Mouse (Mus musculus) ES-E14 (cell line): ENCODE data around the gene Sall2.

Experiments used
- HCFC1 ChIP-seq: IDR thresholded peaks from 2 replicates; pipeline ENCODE4 v1.6.1; 2012; ENCODE audit warnings: low read length, inconsistent platforms, borderline replicate concordance; ENCODE audit not compliant: insufficient read depth
- MAFK ChIP-seq: IDR thresholded peaks from 2 replicates; pipeline ENCODE4 v1.6.1; 2014; ENCODE audit warnings: mild to moderate bottlenecking, low read depth, low read length, inconsistent platforms; ENCODE audit not compliant: insufficient read depth

GRCm38 (mm10) chr14:52279747-52280120 lies 48.8 kb downstream of the Sall2 start:
- TF ChIP-seq MAFK (no peak), HCFC1 (no peak)
